8 mouse cellular contexts compared by ENCODE assay signal in the genomic region with DNA sequence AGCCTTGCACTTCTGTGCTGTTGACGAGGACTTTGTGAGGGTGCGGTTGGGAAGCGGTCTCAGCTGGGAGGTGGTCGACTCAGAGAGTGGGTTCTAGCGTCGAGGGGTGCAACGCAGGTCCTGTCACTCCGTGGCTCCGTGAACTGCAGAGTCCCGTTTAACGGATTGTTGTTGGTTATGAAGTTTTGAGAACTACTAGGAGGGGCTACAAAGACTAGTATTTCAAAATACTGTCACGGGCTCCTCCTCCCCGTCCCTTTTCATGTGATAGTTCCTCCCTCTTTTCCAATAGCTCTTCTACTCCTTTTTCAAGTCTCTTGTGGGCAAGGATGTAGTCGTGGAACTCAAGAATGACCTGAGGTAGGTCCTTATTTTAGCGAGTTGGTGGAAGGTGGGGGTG. TPM values are rescaled to one million over a fixed set of nuclear protein-coding genes. Genes with fewer than 3 reads are reported as not detected.
DNase-seq lines count a peak whose midpoint lies in the region; ATAC-seq and TF ChIP-seq lines count a peak whose summit lies in the region.

No protein-coding gene starts in this region.

- H3K9me3 ChIP-seq in embryonic facial prominence, embryonic 12.5 days: no peaks in the 10 kb centered on the region
- H3K9me3 ChIP-seq in intestine, postnatal 0 days (ENCODE audit: control insufficient read depth): no peaks in the 10 kb centered on the region

- peak overlapping the region; percentile 92 for H3K27ac ChIP-seq in left cerebral cortex, adult 2 months
- peak overlapping the region; percentile 99 for H3K27ac ChIP-seq in embryonic facial prominence, embryonic 12.5 days
- peak overlapping the region; percentile 93 for H3K27ac ChIP-seq in intestine, postnatal 0 days (ENCODE audit: low read depth, low read length)

- peak overlapping the region; percentile 69 for H3K4me3 ChIP-seq in left cerebral cortex, adult 2 months
- peak overlapping the region; percentile 91 for H3K4me3 ChIP-seq in embryonic facial prominence, embryonic 12.5 days
- H3K4me3 ChIP-seq in intestine, postnatal 0 days (ENCODE audit: low read depth, low read length): peak overlapping the region; percentile 73
- peak overlapping the region; percentile 71 for H3K4me3 ChIP-seq in myocyte

- H3ac ChIP-seq in myocyte (ENCODE audit: control insufficient read depth, insufficient read length): peak overlapping the region; percentile 73

- intact Hi-C loops in left cerebral cortex, adult 2 months (cut with DNase I): loop anchor here (5.0 kb wide), 2 partner anchors 125 to 145 kb away; partner anchors contain the start of genes Dxo and Stk19

- H3K9ac ChIP-seq in embryonic facial prominence, embryonic 12.5 days: peak overlapping the region; percentile 95
- peak overlapping the region; percentile 72 for H3K9ac ChIP-seq in intestine, postnatal 0 days (ENCODE audit: low read depth, low read length)

- no peak for DNase-seq in left cerebral cortex, adult 2 months (ENCODE audit: extremely low spot score in 1 of 2, low spot score in 2 of 2)
- no peak for DNase-seq in left cerebral cortex, adult 11 months (ENCODE audit: low spot score)
- no peak for DNase-seq in left cerebral cortex, adult 8-10 months (ENCODE audit: low spot score in 2 of 2)
- no peak for DNase-seq in adrenal gland, adult 2 months

- no peak for TF ChIP-seq POLR2A in myocyte (IDR thresholded peaks at IDR 0.05; ENCODE audit: insufficient read length, low read depth)

- H3K4me2 ChIP-seq in embryonic facial prominence, embryonic 12.5 days (replicated peaks): peak overlapping the region; percentile 90
- H3K4me2 ChIP-seq in intestine, postnatal 0 days (replicated peaks; ENCODE audit: low read depth): peak overlapping the region; percentile 91
- H3K4me2 ChIP-seq in myocyte (ENCODE audit: low read depth): peak overlapping the region; percentile 84

- WGBS in embryonic facial prominence, embryonic 12.5 days: under 1% methylated on average over 15 of the region's 15 CpGs
- under 1% methylated on average over 15 of the region's 15 CpGs for WGBS in intestine, postnatal 0 days

- H3K4me1 ChIP-seq in embryonic facial prominence, embryonic 12.5 days: peaks cover 9% of the 10 kb centered on the region
- no peaks in the 10 kb centered on the region for H3K4me1 ChIP-seq in intestine, postnatal 0 days (replicated peaks; ENCODE audit: control insufficient read depth, insufficient read depth, low read length)

- H3K79me2 ChIP-seq in myocyte (ENCODE audit: control insufficient read depth, insufficient read depth): peaks cover 43% of the 10 kb centered on the region

- H3K27me3 ChIP-seq in embryonic facial prominence, embryonic 12.5 days: no peaks in the 10 kb centered on the region
- no peaks in the 10 kb centered on the region for H3K27me3 ChIP-seq in intestine, postnatal 0 days (replicated peaks; ENCODE audit: control insufficient read depth, insufficient read depth, low read length)
- no peaks in the 10 kb centered on the region for H3K27me3 ChIP-seq in myocyte (ENCODE audit: control insufficient read depth, insufficient read depth, insufficient read length)

- no peak for ATAC-seq in embryonic facial prominence, embryonic 12.5 days (ENCODE audit: insufficient number of reproducible peaks, insufficient read depth, low FRiP score, low TSS enrichment)
- ATAC-seq in intestine, postnatal 0 days: peak; percentile 8; the same call in 1 of the 2 replicates
- no peak for ATAC-seq in CD4-positive, CD25-positive, alpha-beta regulatory T cell, adult 4 months

- no peak for TF ChIP-seq CTCF in left cerebral cortex, adult 2 months (IDR thresholded peaks at IDR 0.05)
- no peak for TF ChIP-seq CTCF in intestine, postnatal 0 days (IDR thresholded peaks at IDR 0.05; ENCODE audit: low read depth)

- H3K36me3 ChIP-seq in embryonic facial prominence, embryonic 12.5 days: peaks cover 18% of the 10 kb centered on the region
- peaks cover 17% of the 10 kb centered on the region for H3K36me3 ChIP-seq in intestine, postnatal 0 days (ENCODE audit: control insufficient read depth, insufficient read depth)
- peaks cover 18% of the 10 kb centered on the region for H3K36me3 ChIP-seq in myocyte (ENCODE audit: control insufficient read depth, insufficient read depth)

TF ChIP-seq in myocyte, 11 proteins besides CTCF, POLR2A, EP300 and RAD21:
- no peak for TF ChIP-seq USF1 (IDR thresholded peaks at IDR 0.05; ENCODE audit: low read depth)
- no peak for TF ChIP-seq MAX (IDR thresholded peaks at IDR 0.05; ENCODE audit: low read depth)
- TF ChIP-seq CEBPB (IDR thresholded peaks at IDR 0.05; ENCODE audit: insufficient read depth, poor library complexity, severe bottlenecking): no peak
- no peak for TF ChIP-seq TCF12 (IDR thresholded peaks at IDR 0.05; ENCODE audit: insufficient read depth, poor library complexity, severe bottlenecking)
- TF ChIP-seq MYOG (IDR thresholded peaks at IDR 0.05; ENCODE audit: control insufficient read depth in 1 of 3, insufficient read depth in 1 of 3, insufficient read length in 2 of 3, low read depth in 2 of 3): no peak

RNA-seq across cellular contexts. Expression of gene Lsm2, which starts 0.7 kb away (rescaled TPM):
- total RNA-seq in left cerebral cortex, adult 2 months (2021): 10 to 100 TPM; 15.8 to 18.4 TPM
- polyA plus RNA-seq in embryonic facial prominence, embryonic 12.5 days (2016; fragmentation: Nextera tagmentation; extraction: Ambion mirVana): 212 and 230 TPM in 2 replicates
- polyA plus RNA-seq in intestine, postnatal 0 days (2015; fragmentation: Nextera tagmentation; extraction: Ambion mirVana): 70.6 and 76.6 TPM in 2 replicates
- 52.3 TPM for polyA plus RNA-seq in myocyte (2012; fragmentation: generic; extraction: Trizol)
- polyA plus RNA-seq in CD4-positive, CD25-positive, alpha-beta regulatory T cell, adult 4 months (2017; shearing (Covaris generic)): 10 to 100 TPM; 51.4 to 54.8 TPM
- 10 to 100 TPM; 14.1 to 22.5 (median 17.3) TPM for total RNA-seq in left cerebral cortex, adult 8-10 months (2022)
- total RNA-seq in adrenal gland, adult 2 months (2021): 10 to 100 TPM; 32.9 to 45.8 TPM
- polyA plus RNA-seq in adrenal gland, adult 2 months (2012; rRNA removed): 82.4 and 84.8 TPM in 2 replicates

RNA-seq across cellular contexts. Expression of gene Hspa1l, which starts 9.8 kb away (rescaled TPM):
- total RNA-seq in left cerebral cortex, adult 2 months (2021): under 1 TPM; 0.34 to 0.42 TPM
- 0.84 and 0.99 TPM in 2 replicates for polyA plus RNA-seq in embryonic facial prominence, embryonic 12.5 days (2016; fragmentation: Nextera tagmentation; extraction: Ambion mirVana)
- 0.22 and 0.25 TPM in 2 replicates for polyA plus RNA-seq in intestine, postnatal 0 days (2015; fragmentation: Nextera tagmentation; extraction: Ambion mirVana)
- polyA plus RNA-seq in myocyte (2012; fragmentation: generic; extraction: Trizol): 1.3 TPM
- 1 to 10 TPM in 1 of 2 experiments, under 1 TPM in 1; 0.17 to 1.3 TPM for polyA plus RNA-seq in CD4-positive, CD25-positive, alpha-beta regulatory T cell, adult 4 months (2017; shearing (Covaris generic))
- under 1 TPM; 0.24 to 0.72 (median 0.58) TPM for total RNA-seq in left cerebral cortex, adult 8-10 months (2022)
- under 1 TPM; 0.28 to 0.29 TPM for total RNA-seq in adrenal gland, adult 2 months (2021)
- 0.11 and 0.17 TPM in 2 replicates for polyA plus RNA-seq in adrenal gland, adult 2 months (2012; rRNA removed)

RNA-seq across cellular contexts. Expression of gene Hspa1a, which starts 10.4 kb away (rescaled TPM):
- total RNA-seq in left cerebral cortex, adult 2 months (2021): 10 to 100 TPM; 14.5 to 17.2 TPM
- polyA plus RNA-seq in embryonic facial prominence, embryonic 12.5 days (2016; fragmentation: Nextera tagmentation; extraction: Ambion mirVana): 4.2 and 4.9 TPM in 2 replicates
- polyA plus RNA-seq in intestine, postnatal 0 days (2015; fragmentation: Nextera tagmentation; extraction: Ambion mirVana): 6.4 and 6.5 TPM in 2 replicates
- polyA plus RNA-seq in myocyte (2012; fragmentation: generic; extraction: Trizol): 1.8 TPM
- polyA plus RNA-seq in CD4-positive, CD25-positive, alpha-beta regulatory T cell, adult 4 months (2017; shearing (Covaris generic)): 1 to 10 TPM in 1 of 2 experiments, not detected in 1; 1.1 TPM
- 10 to 100 TPM; 11.9 to 17.5 (median 13.7) TPM for total RNA-seq in left cerebral cortex, adult 8-10 months (2022)
- 100 to 1,000 TPM in 1 of 2 experiments, 10 to 100 TPM in 1; 16.3 to 253 TPM for total RNA-seq in adrenal gland, adult 2 months (2021)
- 37.1 and 55.2 TPM in 2 replicates for polyA plus RNA-seq in adrenal gland, adult 2 months (2012; rRNA removed)

RNA-seq across cellular contexts. Expression of gene Gm20481, which starts 12.6 kb away (rescaled TPM):
- not detected for total RNA-seq in left cerebral cortex, adult 2 months (2021)
- polyA plus RNA-seq in embryonic facial prominence, embryonic 12.5 days (2016; fragmentation: Nextera tagmentation; extraction: Ambion mirVana): not detected in 2 replicates
- polyA plus RNA-seq in intestine, postnatal 0 days (2015; fragmentation: Nextera tagmentation; extraction: Ambion mirVana): 0.43 TPM in 1 of 2 replicates, not detected in the other
- polyA plus RNA-seq in myocyte (2012; fragmentation: generic; extraction: Trizol): not detected
- polyA plus RNA-seq in CD4-positive, CD25-positive, alpha-beta regulatory T cell, adult 4 months (2017; shearing (Covaris generic)): 1 to 10 TPM in 1 of 2 experiments, not detected in 1; 3.1 TPM
- not detected for total RNA-seq in left cerebral cortex, adult 8-10 months (2022)
- under 1 TPM in 1 of 2 experiments, not detected in 1; 0.58 TPM for total RNA-seq in adrenal gland, adult 2 months (2021)
- polyA plus RNA-seq in adrenal gland, adult 2 months (2012; rRNA removed): 1.1 and 1.2 TPM in 2 replicates

RNA-seq across cellular contexts. Expression of gene Vars, which starts 18.5 kb away (rescaled TPM):
- total RNA-seq in left cerebral cortex, adult 2 months (2021): 10 to 100 TPM; 44.1 to 46.6 TPM
- polyA plus RNA-seq in embryonic facial prominence, embryonic 12.5 days (2016; fragmentation: Nextera tagmentation; extraction: Ambion mirVana): 150 and 160 TPM in 2 replicates
- 74.0 and 84.2 TPM in 2 replicates for polyA plus RNA-seq in intestine, postnatal 0 days (2015; fragmentation: Nextera tagmentation; extraction: Ambion mirVana)
- 208 TPM for polyA plus RNA-seq in myocyte (2012; fragmentation: generic; extraction: Trizol)
- polyA plus RNA-seq in CD4-positive, CD25-positive, alpha-beta regulatory T cell, adult 4 months (2017; shearing (Covaris generic)): 10 to 100 TPM; 28.4 to 31.6 TPM
- 10 to 100 TPM; 43.5 to 53.0 (median 48.2) TPM for total RNA-seq in left cerebral cortex, adult 8-10 months (2022)
- 10 to 100 TPM; 57.9 to 60.2 TPM for total RNA-seq in adrenal gland, adult 2 months (2021)
- 178 and 214 TPM in 2 replicates for polyA plus RNA-seq in adrenal gland, adult 2 months (2012; rRNA removed)
